Mouse (Mus musculus) CH12.LX (cell line): ENCODE results near the gene Tex13b.
A peak's percentile ranks its signal among the peaks of the same experiment; 100 is the strongest.

Experiments
- CHD1 ChIP-seq: IDR thresholded peaks from 2 replicates; pipeline ENCODE4 v1.6.1; 2012; ENCODE audit warnings: low read depth, low read length, improper control_type of control experiment, inconsistent platforms
- CTCF ChIP-seq, 2 experiments: IDR thresholded peaks in 1 of 2; conservative IDR thresholded peaks in 1 of 2; 2 replicates each; pipeline ENCODE4 v1.5.1; 2011 to 2012; ENCODE audit warnings: low read depth in 2 of 2, low read length in 2 of 2, improper control_type of control experiment in 1 of 2, inconsistent platforms in 1 of 2, mild to moderate bottlenecking in 1 of 2, moderate library complexity in 1 of 2
- E2F4 ChIP-seq: IDR thresholded peaks from 2 replicates; pipeline ENCODE4 v1.6.1; 2011; ENCODE audit warnings: low read depth, low read length, improper control_type of control experiment; ENCODE audit not compliant: insufficient replicate concordance
- ETS1 ChIP-seq: conservative IDR thresholded peaks from 2 replicates; pipeline ENCODE4 v1.6.1; 2012; ENCODE audit warnings: low read depth, mild to moderate bottlenecking, inconsistent platforms, low read length, improper control_type of control experiment, moderate library complexity
- JUN ChIP-seq: IDR thresholded peaks from 2 replicates; pipeline ENCODE4 v1.6.1; 2011; ENCODE audit warnings: low read depth, mild to moderate bottlenecking, low read length, improper control_type of control experiment, moderate library complexity; ENCODE audit not compliant: insufficient read depth
- MAFK ChIP-seq: IDR thresholded peaks from 2 replicates; pipeline ENCODE4 v1.6.1; 2011; ENCODE audit warnings: low read length, improper control_type of control experiment; ENCODE audit not compliant: insufficient replicate concordance
- POLR2A ChIP-seq: IDR thresholded peaks from 2 replicates; pipeline ENCODE4 v1.6.1; 2011; ENCODE audit warnings: low read depth, mild to moderate bottlenecking, improper control_type of control experiment, low read length
- USF2 ChIP-seq: conservative IDR thresholded peaks from 2 replicates; pipeline ENCODE4 v1.6.1; 2011; ENCODE audit warnings: low read depth, low read length, improper control_type of control experiment
- ZNF384 ChIP-seq: IDR thresholded peaks from 2 replicates; pipeline ENCODE4 v1.6.1; 2012; ENCODE audit warnings: low read depth, low read length, improper control_type of control experiment, inconsistent platforms

DNA sequence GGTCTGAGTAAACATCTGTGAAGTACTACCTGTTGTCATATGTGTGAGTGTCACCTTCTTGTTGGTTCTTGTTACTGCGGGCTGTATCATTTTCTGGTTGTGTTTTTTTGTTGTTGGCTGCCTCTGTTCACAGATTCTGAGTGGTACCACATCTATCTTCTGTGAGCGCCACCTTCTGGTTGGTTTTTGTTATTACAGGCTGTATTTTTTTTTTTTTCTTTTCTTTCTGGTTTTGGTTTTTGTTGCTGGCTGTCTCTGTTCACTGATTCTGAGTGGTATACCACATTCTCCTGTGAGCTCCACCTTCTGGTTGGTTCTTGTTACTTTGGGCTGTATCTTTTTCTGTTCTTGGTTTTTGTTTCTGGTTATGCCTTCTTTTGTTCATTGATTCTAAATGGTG lies 44.2 kb upstream of the Tex13b start:
- TF ChIP-seq JUN (no peak), POLR2A (no peak), CTCF (conservative IDR thresholded peaks at IDR 0.05 in 1 of 2, IDR thresholded peaks at IDR 0.05 in 1 of 2; ENCODE audit: low read depth in 2 of 2, low read length in 2 of 2) (peak; percentile 29 to 73; a peak in 2 of 4 replicates), USF2 (no peak), MAFK (no peak), E2F4 (no peak), CHD1 (no peak), ETS1 (no peak), ZNF384 (peak; percentile 98)
